Mouse (Mus musculus) liver, adult 2 months (tissue): ENCODE data around the gene Gm11027. TPM values are rescaled to one million over a fixed set of nuclear protein-coding genes. Genes with fewer than 3 reads are reported as not detected.
A peak's percentile ranks its signal among the peaks of the same experiment; 100 is the strongest.

Experiments used
- DNase-seq: peaks from one replicate; pipeline ENCODE4 v3.0.0-alpha.2; 2011; ENCODE audit warnings: low read depth, low spot score; ENCODE audit errors: extremely low read depth
- H3K27ac ChIP-seq: fragments of 200-500 bp; replicated peaks from 2 replicates; pipeline ENCODE4 v1.5.1; 2012; ENCODE audit warnings: low read depth, mild to moderate bottlenecking, control low read depth, inconsistent platforms, low read length; ENCODE audit not compliant: insufficient read depth
- H3K27me3 ChIP-seq: fragments of 200-500 bp; 2 replicates; pipeline ENCODE4 v1.6.1; 2012; ENCODE audit warnings: mild to moderate bottlenecking, moderate library complexity, low read length, inconsistent platforms; ENCODE audit not compliant: control insufficient read depth, insufficient read depth
- H3K36me3 ChIP-seq: fragments of 200-500 bp; 2 replicates; pipeline ENCODE4 v1.6.1; 2012; ENCODE audit warnings: low read length, inconsistent platforms; ENCODE audit not compliant: control insufficient read depth, insufficient read depth
- H3K4me1 ChIP-seq: fragments of 200-500 bp; 2 replicates; pipeline ENCODE4 v1.6.1; 2011; ENCODE audit warnings: low read length; ENCODE audit not compliant: control insufficient read depth, insufficient read depth
- H3K4me3 ChIP-seq: fragments of 200-500 bp; 2 replicates; pipeline ENCODE4 v1.5.1; 2011; ENCODE audit warnings: low read depth, mild to moderate bottlenecking, control low read depth, low read length, moderate library complexity; ENCODE audit not compliant: insufficient read depth
- H3K79me2 ChIP-seq: fragments of 200-500 bp; 2 replicates; pipeline ENCODE4 v1.6.1; 2012; ENCODE audit warnings: inconsistent platforms, mild to moderate bottlenecking, low read length, moderate library complexity; ENCODE audit not compliant: control insufficient read depth, insufficient read depth
- H3K9ac ChIP-seq: fragments of 200-500 bp; 2 replicates; pipeline ENCODE4 v1.6.1; 2012; ENCODE audit warnings: low read depth, mild to moderate bottlenecking, control low read depth, inconsistent platforms, low read length
- CTCF ChIP-seq: fragments of 200-500 bp; IDR thresholded peaks from 2 replicates; pipeline ENCODE4 v1.5.1; 2011; ENCODE audit warnings: low read depth, low read length, control low read depth
- POLR2A ChIP-seq: fragments of 200-500 bp; IDR thresholded peaks from 2 replicates; pipeline ENCODE4 v1.6.1; 2011; ENCODE audit warnings: low read length, control low read depth; ENCODE audit not compliant: insufficient read depth; ENCODE audit errors: extremely low read depth
- WGBS: fragments of 180-500 bp; shearing (Covaris S2); methylation state at CpG from one replicate; pipeline ENCODE4 v1.1.7; 2018; 5-methylcytosine and 5-hydroxymethylcytosine counted together
- polyA plus RNA-seq: library from polyadenylated mRNA; depleted of rRNA; stranded (reverse); fragments of >200 nt; gene quantifications from 2 replicates; pipeline ENCODE4 v1.2.3, GENCODE M21; 2012
- total RNA-seq: library from RNA; depleted of rRNA; stranded (reverse); fragments of >200 nt; gene quantifications from 2 replicates; pipeline ENCODE4 v1.2.3, GENCODE M21; 2014

Gm11027 gene
- total and polyA plus RNA-seq, 2 experiments, result not detected

DNA sequence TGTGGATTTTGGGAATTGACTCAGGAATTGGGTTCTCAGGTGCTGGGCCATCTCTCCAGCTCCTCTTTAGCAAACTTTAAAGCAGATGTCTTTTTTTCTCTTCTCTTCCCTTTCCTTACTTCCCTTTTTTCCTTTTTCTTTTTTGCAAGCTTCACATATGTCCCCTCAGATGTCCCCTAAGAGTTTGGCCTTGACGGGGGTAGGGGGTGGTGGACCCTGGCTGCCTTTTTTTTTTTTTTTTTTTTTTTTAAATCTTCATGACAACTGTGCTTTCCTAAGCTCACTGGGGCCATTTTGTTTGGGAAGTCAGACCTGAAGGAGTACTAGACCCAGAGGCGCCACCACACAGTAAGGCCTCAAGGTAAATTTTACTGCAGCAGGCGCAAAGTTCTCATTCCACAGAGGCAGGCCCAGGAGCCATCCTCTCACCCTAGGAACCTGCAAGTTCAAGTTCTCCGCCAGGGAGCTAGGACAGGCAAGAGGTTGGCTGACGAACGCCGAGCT is 5.0 kb downstream of the Gm11027 start:
- Histone ChIP-seq H3K36me3 (no peaks in the 10 kb centered on the region), H3K27me3 (no peaks in the 10 kb centered on the region), H3K9ac (peak overlapping the region; percentile 76), H3K4me3 (peak overlapping the region; percentile 92), H3K4me1 (no peaks in the 10 kb centered on the region; the same call in 1 of the 2 replicates), H3K27ac (peak overlapping the region; percentile 93), H3K79me2 (peaks cover 6% of the 10 kb centered on the region; the same call in 1 of the 2 replicates)
- TF ChIP-seq CTCF (no peak), POLR2A (no peak)
- 6% methylated on average over 7 of the region's 7 CpGs for WGBS
- DNase-seq, result no peak

DNA sequence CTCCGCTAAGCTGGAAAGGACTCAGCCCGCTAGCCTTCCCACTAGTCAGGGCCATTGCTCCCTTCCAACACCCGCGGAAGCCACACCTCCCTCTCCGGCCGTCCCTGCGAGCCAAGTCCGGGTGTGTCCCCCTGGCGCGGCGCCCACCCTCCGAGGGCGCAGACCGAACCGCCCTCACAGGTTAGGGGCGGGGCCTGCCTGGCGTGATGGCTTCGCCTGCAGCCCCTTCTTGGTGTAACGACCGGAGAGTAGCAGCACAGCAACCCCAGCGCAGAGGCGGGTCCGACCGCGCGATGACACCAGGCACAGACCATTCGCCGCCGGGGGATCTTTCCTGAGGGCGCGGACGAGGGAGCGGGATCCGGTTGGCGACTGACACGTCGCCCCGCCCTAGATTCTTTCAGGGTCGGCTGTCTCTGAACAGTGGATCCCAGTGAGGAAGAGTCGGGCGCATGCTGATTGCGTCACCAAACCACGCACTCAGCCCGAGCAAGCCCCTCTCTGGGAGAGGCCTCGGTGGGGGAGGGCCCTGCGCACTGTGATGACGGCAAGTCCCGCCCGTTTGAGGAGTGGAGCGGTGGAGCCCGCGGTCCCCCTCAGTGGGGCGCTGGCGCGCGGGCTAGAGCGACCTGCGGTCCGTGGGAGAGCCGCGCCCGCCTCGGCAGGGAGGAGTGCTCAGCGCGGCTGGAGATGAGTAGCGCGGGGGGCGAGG is 5.6 kb downstream of the Gm11027 start, which contains the start of gene Esyt2:
Gene Esyt2, plus strand, starts transcription at position 544 of the 712 bp plus-strand sequence.
- H3K27me3 ChIP-seq, result no peaks in the 10 kb centered on the region
- peak within 1 kb of the TSS; percentile 91 for H3K9ac ChIP-seq
- TF ChIP-seq CTCF (peak; percentile 24; the same call in 1 of the 2 replicates), POLR2A (peak; percentile 95)
- H3K36me3 ChIP-seq, result no peaks in the 10 kb centered on the region
- no peaks in the 10 kb centered on the region; the same call in 1 of the 2 replicates for H3K4me1 ChIP-seq
- H3K79me2 ChIP-seq, result peaks cover 6% of the 10 kb centered on the region; the same call in 1 of the 2 replicates
- peak; percentile 95 for DNase-seq
- H3K4me3 ChIP-seq, result peak within 1 kb of the TSS; percentile 92
- peak within 1 kb of the TSS; percentile 93 for H3K27ac ChIP-seq
- WGBS, result under 1% methylated on average over 68 of the region's 68 CpGs

DNA sequence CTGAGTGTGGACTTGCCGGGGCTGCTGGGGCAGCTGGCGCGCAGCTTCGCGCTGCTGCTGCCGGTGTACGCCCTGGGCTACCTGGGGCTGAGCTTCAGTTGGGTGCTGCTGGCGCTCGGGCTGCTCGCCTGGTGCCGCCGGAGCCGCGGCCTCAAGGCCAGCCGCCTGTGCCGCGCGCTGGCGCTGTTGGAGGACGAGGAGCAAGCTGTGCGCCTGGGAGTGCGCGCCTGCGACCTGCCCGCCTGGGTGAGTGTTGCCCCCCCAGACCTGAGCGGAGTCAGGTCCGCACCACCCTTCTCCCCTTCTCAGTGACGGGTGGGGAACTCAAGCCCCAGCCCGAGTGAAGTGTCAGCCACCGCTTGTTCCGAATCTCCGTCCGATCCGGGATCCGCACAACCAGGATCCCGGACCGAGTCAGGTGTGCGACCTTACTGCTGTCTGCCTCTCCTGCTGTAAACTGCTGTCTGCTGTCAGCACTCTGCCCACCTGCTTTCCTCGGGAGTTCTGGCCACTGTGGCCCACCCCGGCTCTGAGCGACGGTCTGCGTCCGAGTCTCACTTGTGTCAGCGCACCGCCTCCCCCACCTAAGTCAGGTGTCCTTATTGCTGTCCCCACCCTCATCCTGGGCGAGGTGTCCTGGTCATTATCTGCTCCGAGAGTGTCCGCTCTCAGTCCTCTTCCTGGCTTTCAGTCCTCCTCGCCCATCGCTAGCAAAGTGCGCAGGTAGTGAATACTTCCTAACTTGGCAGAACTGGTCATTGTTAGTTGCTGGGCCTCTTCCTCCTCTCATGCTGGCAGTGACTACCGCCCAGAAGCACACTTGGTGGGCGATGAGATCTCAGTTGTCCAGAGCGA is 6.5 kb downstream of the Gm11027 start:
- TF ChIP-seq POLR2A, result no peak
- TF ChIP-seq CTCF, result no peak
- Histone ChIP-seq H3K4me3 (peak overlapping the region; percentile 92), H3K79me2 (peaks cover 12% of the 10 kb centered on the region; the same call in 1 of the 2 replicates), H3K36me3 (no peaks in the 10 kb centered on the region), H3K4me1 (no peaks in the 10 kb centered on the region; the same call in 1 of the 2 replicates), H3K9ac (peak overlapping the region; percentile 91), H3K27ac (peak overlapping the region; percentile 58), H3K27me3 (no peaks in the 10 kb centered on the region)
- DNase-seq, result peak; percentile 48
- under 1% methylated on average over 55 of the region's 55 CpGs for WGBS

DNA sequence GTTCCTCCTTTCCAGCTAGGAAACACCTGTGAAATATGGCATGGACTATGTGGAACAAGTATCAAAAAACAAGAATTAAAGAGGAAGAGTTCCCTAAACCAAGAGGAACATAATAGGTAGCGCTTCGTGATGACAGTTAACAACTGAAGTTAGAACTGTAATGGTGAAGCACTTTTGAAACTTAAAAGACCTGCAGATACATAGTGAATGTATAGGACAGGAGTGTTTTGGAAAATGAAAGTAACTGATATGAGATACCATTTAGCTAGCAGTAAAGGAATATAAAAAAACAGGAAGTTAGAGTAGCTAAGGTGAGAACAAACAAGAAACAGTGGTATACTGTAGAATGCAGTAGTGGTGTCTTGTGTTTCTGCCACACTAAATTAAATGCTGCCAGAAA is 7.7 kb downstream of the Gm11027 start:
- H3K36me3 ChIP-seq, result no peaks in the 10 kb centered on the region
- H3K27me3 ChIP-seq, result no peaks in the 10 kb centered on the region
- H3K4me3 ChIP-seq, result no peak overlapping the region
- H3K79me2 ChIP-seq, result peaks cover 15% of the 10 kb centered on the region; the same call in 1 of the 2 replicates
- WGBS, result 79% methylated on average over 2 of the region's 2 CpGs
- no peak for TF ChIP-seq CTCF
- no peak for TF ChIP-seq POLR2A
- no peak overlapping the region for H3K27ac ChIP-seq
- no peaks in the 10 kb centered on the region; the same call in 1 of the 2 replicates for H3K4me1 ChIP-seq
- H3K9ac ChIP-seq, result no peak overlapping the region
- no peak for DNase-seq

DNA sequence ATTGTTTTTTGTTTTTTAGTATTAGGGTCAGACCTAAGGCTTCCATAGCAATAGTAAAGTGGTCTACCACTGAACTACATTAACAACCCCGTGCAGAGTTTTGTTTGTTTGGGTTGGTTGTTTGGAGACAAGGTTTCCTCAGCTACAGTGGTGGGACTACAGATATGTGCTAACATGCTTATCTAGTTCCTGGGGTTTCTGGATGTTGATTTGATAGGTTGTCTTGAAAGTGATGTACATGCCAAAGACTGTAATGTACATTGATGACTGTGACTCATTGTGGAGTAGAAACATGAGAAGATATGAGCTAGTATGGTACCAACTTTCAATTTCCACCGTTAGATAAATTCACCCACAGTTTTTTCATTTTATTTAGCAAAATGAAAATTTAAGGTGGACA is 8.3 kb downstream of the Gm11027 start:
- no peak overlapping the region for H3K27ac ChIP-seq
- no peak overlapping the region for H3K4me3 ChIP-seq

More for the DNA sequence above, 8.3 kb downstream of the Gm11027 start:
- Histone ChIP-seq H3K36me3 (no peaks in the 10 kb centered on the region), H3K27me3 (no peaks in the 10 kb centered on the region), H3K9ac (no peak overlapping the region), H3K4me1 (no peaks in the 10 kb centered on the region; the same call in 1 of the 2 replicates), H3K79me2 (peaks cover 18% of the 10 kb centered on the region; the same call in 1 of the 2 replicates)
- DNase-seq, result no peak
- no peak for TF ChIP-seq CTCF
- no peak for TF ChIP-seq POLR2A
- 45% methylated on average over 2 of the region's 2 CpGs for WGBS
